Mouse (Mus musculus) MEL (cell line): ENCODE measurements around the gene C8a. TPM values are rescaled to one million over a fixed set of nuclear protein-coding genes. Genes with fewer than 3 reads are reported as not detected.

Source experiments
- DNase-seq: peaks from one replicate; pipeline ENCODE4 v3.0.0; 2011; ENCODE audit warnings: low read depth, low spot score
- H3K27ac ChIP-seq: 2 replicates; pipeline ENCODE4 v1.5.1; 2012; ENCODE audit warnings: low read depth, mild to moderate bottlenecking, control low read depth, low read length, moderate library complexity; ENCODE audit not compliant: control insufficient read depth
- H3K27me3 ChIP-seq, 2 experiments: fragments of 150-350 bp in 1 of 2; sonication (generic) in 1 of 2; 2 replicates each; pipeline ENCODE4 v1.6.1; 2012; ENCODE audit warnings: low read length in 2 of 2, mild to moderate bottlenecking in 2 of 2, improper control_type of control experiment in 1 of 2, moderate library complexity in 1 of 2; ENCODE audit not compliant: insufficient read depth in 2 of 2, control insufficient read depth in 1 of 2
- H3K36me3 ChIP-seq, 2 experiments: 2 replicates each; pipeline ENCODE4 v1.6.1; 2012 to 2014; ENCODE audit warnings: low read length in 2 of 2, improper control_type of control experiment in 1 of 2, inconsistent platforms in 1 of 2, mild to moderate bottlenecking in 1 of 2; ENCODE audit not compliant: insufficient read depth in 2 of 2, control insufficient read depth in 1 of 2
- H3K4me1 ChIP-seq, 2 experiments: fragments of 150-350 bp in 1 of 2; sonication (generic) in 1 of 2; 2 replicates each; pipeline ENCODE4 v1.6.1; 2012; ENCODE audit warnings: low read length in 2 of 2, improper control_type of control experiment in 1 of 2, mild to moderate bottlenecking in 1 of 2; ENCODE audit not compliant: insufficient read depth in 2 of 2, control insufficient read depth in 1 of 2
- H3K4me3 ChIP-seq, 2 experiments: fragments of 150-350 bp in 1 of 2; sonication (generic) in 1 of 2; 2 replicates each; pipeline ENCODE4 v1.5.1; 2012; ENCODE audit warnings: low read depth in 2 of 2, low read length in 2 of 2, mild to moderate bottlenecking in 2 of 2, moderate library complexity in 2 of 2, control low read depth in 1 of 2, improper control_type of control experiment in 1 of 2; ENCODE audit not compliant: control insufficient read depth in 1 of 2, insufficient read depth in 1 of 2
- H3K79me2 ChIP-seq: 2 replicates; pipeline ENCODE4 v1.6.1; 2012; ENCODE audit warnings: mild to moderate bottlenecking, low read length, moderate library complexity; ENCODE audit not compliant: control insufficient read depth, poor library complexity, insufficient read depth
- H3K9ac ChIP-seq: 2 replicates; pipeline ENCODE4 v1.6.1; 2012; ENCODE audit warnings: low read depth, mild to moderate bottlenecking, control low read depth, low read length, moderate library complexity; ENCODE audit not compliant: control insufficient read depth, poor library complexity, severe bottlenecking
- H3K9me3 ChIP-seq: fragments of 150-350 bp; sonication (generic); replicated peaks from 2 replicates; pipeline ENCODE4 v1.6.1; 2012; ENCODE audit warnings: mild to moderate bottlenecking, low read length, improper control_type of control experiment, moderate library complexity; ENCODE audit not compliant: insufficient read depth
- BHLHE40 ChIP-seq: IDR thresholded peaks from 2 replicates; pipeline ENCODE4 v1.6.1; 2012; ENCODE audit warnings: low read depth, mild to moderate bottlenecking, inconsistent platforms, low read length, improper control_type of control experiment, borderline replicate concordance
- CHD1 ChIP-seq: IDR thresholded peaks from 2 replicates; pipeline ENCODE4 v1.6.1; 2012; ENCODE audit warnings: low read depth, mild to moderate bottlenecking, inconsistent platforms, low read length, improper control_type of control experiment
- CHD2 ChIP-seq: IDR thresholded peaks from 2 replicates; pipeline ENCODE4 v1.6.1; 2011; ENCODE audit warnings: low read length, improper control_type of control experiment
- CTCF ChIP-seq, 3 experiments: IDR thresholded peaks in 2 of 3; conservative IDR thresholded peaks in 1 of 3; 2 replicates each; pipeline ENCODE4 v1.5.1; 2011 to 2012; ENCODE audit warnings: low read length in 3 of 3, low read depth in 2 of 3, mild to moderate bottlenecking in 2 of 3, improper control_type of control experiment in 1 of 3, inconsistent platforms in 1 of 3, mixed read lengths in 1 of 3, moderate library complexity in 1 of 3; ENCODE audit not compliant: control insufficient read depth in 1 of 3, insufficient read depth in 1 of 3, poor library complexity in 1 of 3, severe bottlenecking in 1 of 3
- E2F4 ChIP-seq: IDR thresholded peaks from 2 replicates; pipeline ENCODE4 v1.6.1; 2011; ENCODE audit warnings: low read depth, low read length, improper control_type of control experiment, borderline replicate concordance
- ELF1 ChIP-seq: IDR thresholded peaks from 2 replicates; pipeline ENCODE4 v1.6.1; 2014; ENCODE audit warnings: low read depth, mild to moderate bottlenecking, inconsistent platforms, low read length, improper control_type of control experiment, moderate library complexity
- EP300 ChIP-seq, 2 experiments: IDR thresholded peaks; 2 replicates each; pipeline ENCODE4 v1.6.1; 2011; ENCODE audit warnings: improper control_type of control experiment in 2 of 2, low read length in 2 of 2, low read depth in 1 of 2, mild to moderate bottlenecking in 1 of 2
- ETS1 ChIP-seq: IDR thresholded peaks from 2 replicates; pipeline ENCODE4 v1.6.1; 2012; ENCODE audit warnings: low read depth, mild to moderate bottlenecking, inconsistent platforms, low read length, improper control_type of control experiment, moderate library complexity
- GABPA ChIP-seq: IDR thresholded peaks from 2 replicates; pipeline ENCODE4 v1.6.1; 2012; ENCODE audit warnings: low read depth, mild to moderate bottlenecking, inconsistent platforms, low read length, improper control_type of control experiment, moderate library complexity
- GATA1 ChIP-seq: IDR thresholded peaks from 2 replicates; pipeline ENCODE4 v1.6.1; 2011; ENCODE audit warnings: low read depth, low read length, improper control_type of control experiment
- HCFC1 ChIP-seq: IDR thresholded peaks from 2 replicates; pipeline ENCODE4 v1.6.1; 2012; ENCODE audit warnings: low read depth, mild to moderate bottlenecking, inconsistent platforms, low read length, improper control_type of control experiment, moderate library complexity
- MAFK ChIP-seq: IDR thresholded peaks from 2 replicates; pipeline ENCODE4 v1.6.1; 2011; ENCODE audit warnings: low read depth, mild to moderate bottlenecking, low read length, improper control_type of control experiment, borderline replicate concordance
- MAX ChIP-seq: IDR thresholded peaks from 2 replicates; pipeline ENCODE4 v1.6.1; 2011; ENCODE audit warnings: low read length, improper control_type of control experiment
- MAZ ChIP-seq: IDR thresholded peaks from 2 replicates; pipeline ENCODE4 v1.6.1; 2012; ENCODE audit warnings: low read depth, mild to moderate bottlenecking, inconsistent platforms, low read length, improper control_type of control experiment
- MEF2A ChIP-seq: IDR thresholded peaks from 2 replicates; pipeline ENCODE4 v1.6.1; 2014; ENCODE audit warnings: low read depth, mild to moderate bottlenecking, inconsistent platforms, low read length, improper control_type of control experiment; ENCODE audit not compliant: poor library complexity, insufficient replicate concordance, severe bottlenecking; ENCODE audit errors: extremely low read depth
- MXI1 ChIP-seq: IDR thresholded peaks from 2 replicates; pipeline ENCODE4 v1.6.1; 2011; ENCODE audit warnings: mild to moderate bottlenecking, low read depth, low read length, improper control_type of control experiment
- MYB ChIP-seq: IDR thresholded peaks from 2 replicates; pipeline ENCODE4 v1.6.1; 2011; ENCODE audit warnings: mild to moderate bottlenecking, low read depth, low read length, improper control_type of control experiment
- MYC ChIP-seq: IDR thresholded peaks from 2 replicates; pipeline ENCODE4 v1.6.1; 2011; ENCODE audit warnings: low read depth, mild to moderate bottlenecking, low read length, improper control_type of control experiment, moderate library complexity
- POLR2A ChIP-seq, 2 experiments: IDR thresholded peaks; 2 replicates each; pipeline ENCODE4 v1.6.1; 2011 to 2012; ENCODE audit warnings: low read length in 2 of 2, mild to moderate bottlenecking in 2 of 2, control low read depth in 1 of 2, improper control_type of control experiment in 1 of 2, low read depth in 1 of 2, moderate library complexity in 1 of 2; ENCODE audit not compliant: control insufficient read depth in 1 of 2, insufficient read depth in 1 of 2, poor library complexity in 1 of 2
- POLR2AphosphoS2 ChIP-seq: IDR thresholded peaks from 2 replicates; pipeline ENCODE4 v1.6.1; 2011; ENCODE audit warnings: low read length, improper control_type of control experiment
- POLR2AphosphoS5 ChIP-seq: IDR thresholded peaks from 2 replicates; pipeline ENCODE4 v1.6.1; 2012; ENCODE audit warnings: low read depth, borderline replicate concordance, mild to moderate bottlenecking, inconsistent platforms, low read length, moderate library complexity, mixed read lengths
- RAD21 ChIP-seq: IDR thresholded peaks from 2 replicates; pipeline ENCODE4 v1.6.1; 2011; ENCODE audit warnings: mild to moderate bottlenecking, low read depth, low read length, improper control_type of control experiment
- SIN3A ChIP-seq: IDR thresholded peaks from 2 replicates; pipeline ENCODE4 v1.6.1; 2012; ENCODE audit warnings: low read length, improper control_type of control experiment, inconsistent platforms
- SMC3 ChIP-seq: IDR thresholded peaks from 2 replicates; pipeline ENCODE4 v1.6.1; 2011; ENCODE audit warnings: low read depth, low read length, improper control_type of control experiment
- TAL1 ChIP-seq: IDR thresholded peaks from 2 replicates; pipeline ENCODE4 v1.6.1; 2012; ENCODE audit warnings: mild to moderate bottlenecking, inconsistent platforms, low read length, moderate library complexity, mixed read lengths
- TBP ChIP-seq: IDR thresholded peaks from 2 replicates; pipeline ENCODE4 v1.8.0; 2011; ENCODE audit warnings: low read depth, low read length, improper control_type of control experiment
- TCF12 ChIP-seq: IDR thresholded peaks from 2 replicates; pipeline ENCODE4 v1.6.1; 2014; ENCODE audit warnings: low read depth, mild to moderate bottlenecking, inconsistent platforms, low read length, improper control_type of control experiment, moderate library complexity
- UBTF ChIP-seq: IDR thresholded peaks from 2 replicates; pipeline ENCODE4 v1.6.1; 2012; ENCODE audit warnings: low read depth, mild to moderate bottlenecking, inconsistent platforms, low read length, improper control_type of control experiment, moderate library complexity, borderline replicate concordance; ENCODE audit not compliant: insufficient read depth
- USF1 ChIP-seq: IDR thresholded peaks from 2 replicates; pipeline ENCODE4 v1.6.1; 2014; ENCODE audit warnings: low read depth, mild to moderate bottlenecking, inconsistent platforms, low read length, improper control_type of control experiment, moderate library complexity
- ZC3H11A ChIP-seq: IDR thresholded peaks from 2 replicates; pipeline ENCODE4 v1.6.1; 2012; ENCODE audit warnings: low read depth, mild to moderate bottlenecking, inconsistent platforms, low read length, improper control_type of control experiment
- ZMIZ1 ChIP-seq: IDR thresholded peaks from 2 replicates; pipeline ENCODE4 v1.6.1; 2012; ENCODE audit warnings: low read depth, mild to moderate bottlenecking, inconsistent platforms, low read length, improper control_type of control experiment, moderate library complexity
- polyA plus RNA-seq, 2 experiments: library from polyadenylated mRNA; stranded (reverse) in 1 of 2; unstranded in 1 of 2; fragments of >175 nt in 1 of 2; fragments of >200 nt in 1 of 2; gene quantifications; 2 replicates each; pipeline versions ENCODE4 v1.2.1 to v1.2.4; 2012; ENCODE audit warnings: low replicate concordance in 2 of 2, low read depth in 1 of 2; ENCODE audit not compliant: insufficient read length in 2 of 2, insufficient read depth in 1 of 2, missing spikeins in 1 of 2
- total RNA-seq: library from RNA; depleted of rRNA; stranded (reverse); fragments of 300-350 nt; gene quantifications from 2 replicates; pipeline ENCODE4 v1.2.3, GENCODE M21; 2012

Gene C8a
- total and polyA plus RNA-seq, 3 experiments = not detected

DNA sequence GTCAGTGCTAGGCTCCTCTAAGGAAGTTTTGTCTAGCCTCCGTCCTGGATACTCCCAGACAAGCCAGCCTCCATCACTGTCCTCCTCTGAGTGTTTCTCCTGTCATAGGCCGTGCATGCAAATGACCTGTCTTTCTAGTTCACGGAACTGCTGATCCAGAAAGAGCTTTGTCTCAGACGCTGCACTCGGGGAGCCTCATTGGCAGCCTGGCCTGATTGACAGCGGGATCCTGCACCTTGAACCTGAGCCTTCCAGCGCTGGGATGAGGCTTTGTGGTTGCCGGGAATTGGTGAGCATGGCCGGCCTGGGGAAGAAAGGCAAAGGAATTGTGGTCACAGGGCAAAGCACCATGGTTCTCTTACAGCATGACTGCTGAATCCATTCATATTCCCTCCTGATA lies 11.3 kb upstream of the C8a start:
- no peak overlapping the region for H3K27ac ChIP-seq
- H3K9ac ChIP-seq = no peak overlapping the region
- H3K9me3 ChIP-seq = no peaks in the 10 kb centered on the region
- H3K4me3 ChIP-seq = no peak overlapping the region
- no peaks in the 10 kb centered on the region for H3K79me2 ChIP-seq
- no peaks in the 10 kb centered on the region for H3K36me3 ChIP-seq
- H3K27me3 ChIP-seq = no peaks in the 10 kb centered on the region
- TF ChIP-seq TAL1 (no peak), POLR2AphosphoS2 (no peak), CTCF (IDR thresholded peaks at IDR 0.05 in 2 of 3, conservative IDR thresholded peaks at IDR 0.05 in 1 of 3; ENCODE audit: control insufficient read depth in 1 of 3, insufficient read depth in 1 of 3, low read depth in 2 of 3, low read length in 3 of 3, poor library complexity in 1 of 3, severe bottlenecking in 1 of 3) (no peak), MYC (no peak), MYB (no peak), GATA1 (no peak), ZMIZ1 (no peak), GABPA (no peak), TCF12 (no peak), UBTF (no peak), SMC3 (no peak), POLR2A (IDR thresholded peaks at IDR 0.05; ENCODE audit: control insufficient read depth in 1 of 2, insufficient read depth in 1 of 2, low read depth in 1 of 2, low read length in 2 of 2, poor library complexity in 1 of 2) (no peak), CHD1 (no peak), POLR2AphosphoS5 (no peak), RAD21 (no peak), EP300 (IDR thresholded peaks at IDR 0.05; ENCODE audit: low read depth in 1 of 2, low read length in 2 of 2) (no peak), E2F4 (no peak), ETS1 (no peak), CHD2 (no peak), USF1 (no peak)
- TF ChIP-seq, all 39 proteins: peak for 0
- no peak for DNase-seq
- H3K4me1 ChIP-seq = no peaks in the 10 kb centered on the region

DNA sequence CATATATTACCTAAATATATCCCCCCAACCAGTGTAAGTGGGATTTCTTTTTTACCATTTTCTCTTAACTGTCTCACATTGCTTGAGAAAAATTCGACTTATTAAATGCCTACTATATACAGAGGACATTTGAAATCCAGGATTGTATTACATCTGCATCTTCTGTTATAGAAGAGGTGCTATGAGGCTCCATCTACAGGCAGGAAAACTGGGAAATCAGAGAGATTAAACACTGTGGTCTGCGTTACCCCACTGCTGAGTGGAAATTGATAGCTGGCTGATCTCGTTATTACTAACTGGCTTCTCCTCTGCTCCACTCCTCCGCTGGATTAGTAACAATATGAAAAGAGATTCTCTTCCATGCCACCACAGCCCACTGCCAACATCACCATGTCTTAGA lies 366 bp downstream of the C8a start:
- H3K9me3 ChIP-seq = no peaks in the 10 kb centered on the region
- no peak overlapping the region for H3K27ac ChIP-seq
- H3K79me2 ChIP-seq = no peaks in the 10 kb centered on the region
- no peak overlapping the region for H3K9ac ChIP-seq
- no peak for TF ChIP-seq ZMIZ1
- no peak for TF ChIP-seq HCFC1
- TF ChIP-seq MAX = no peak
- no peak for TF ChIP-seq MXI1
- TF ChIP-seq E2F4 = no peak
- TF ChIP-seq POLR2AphosphoS5 = no peak
- no peak for TF ChIP-seq MEF2A
- no peak for TF ChIP-seq MYC
- TF ChIP-seq MYB = no peak
- no peak for TF ChIP-seq ZC3H11A
- no peak for TF ChIP-seq EP300 (IDR thresholded peaks at IDR 0.05; ENCODE audit: low read depth in 1 of 2, low read length in 2 of 2)
- no peak for TF ChIP-seq SIN3A
- no peak for TF ChIP-seq TBP
- TF ChIP-seq UBTF = no peak
- TF ChIP-seq MAZ = no peak
- TF ChIP-seq CHD2 = no peak
- no peak for TF ChIP-seq BHLHE40
- no peak for TF ChIP-seq MAFK
- no peak for TF ChIP-seq ELF1
- no peak overlapping the region for H3K4me3 ChIP-seq
- no peak for DNase-seq
- H3K4me1 ChIP-seq = no peaks in the 10 kb centered on the region
- H3K27me3 ChIP-seq = no peaks in the 10 kb centered on the region
- no peaks in the 10 kb centered on the region for H3K36me3 ChIP-seq
